Mouse (Mus musculus) NIH3T3 (cell line): ENCODE data around the gene Ift140.
A peak's percentile ranks its signal among the peaks of the same experiment; 100 is the strongest.

ENCODE experiments used
- DNase-seq: peaks from one replicate; pipeline ENCODE4 v3.0.0-alpha.2; 2012; ENCODE audit warnings: low read depth

The Ift140 gene

DNA sequence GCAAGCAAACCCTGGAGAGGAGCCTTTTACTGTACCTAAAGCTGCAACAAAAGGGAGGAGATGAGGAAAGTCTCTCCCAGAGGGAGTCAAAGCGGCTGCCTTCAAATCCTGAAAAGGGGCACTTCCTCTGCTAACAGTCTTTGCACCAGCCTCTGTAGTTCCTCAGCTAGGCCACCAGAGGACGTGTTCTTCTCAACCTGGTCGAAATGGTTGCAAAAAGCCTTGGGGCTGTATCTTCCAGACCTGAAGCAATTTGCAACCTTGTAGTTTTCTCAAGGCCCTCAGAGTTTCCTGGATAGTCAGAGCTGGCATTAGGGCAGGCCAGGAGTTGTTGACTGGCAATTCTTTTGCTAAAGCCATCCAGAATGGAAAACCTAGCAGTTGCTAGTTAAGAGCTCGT lies 101.4 kb downstream of the Ift140 start:
- DNase-seq, result peak; percentile 61

DNA sequence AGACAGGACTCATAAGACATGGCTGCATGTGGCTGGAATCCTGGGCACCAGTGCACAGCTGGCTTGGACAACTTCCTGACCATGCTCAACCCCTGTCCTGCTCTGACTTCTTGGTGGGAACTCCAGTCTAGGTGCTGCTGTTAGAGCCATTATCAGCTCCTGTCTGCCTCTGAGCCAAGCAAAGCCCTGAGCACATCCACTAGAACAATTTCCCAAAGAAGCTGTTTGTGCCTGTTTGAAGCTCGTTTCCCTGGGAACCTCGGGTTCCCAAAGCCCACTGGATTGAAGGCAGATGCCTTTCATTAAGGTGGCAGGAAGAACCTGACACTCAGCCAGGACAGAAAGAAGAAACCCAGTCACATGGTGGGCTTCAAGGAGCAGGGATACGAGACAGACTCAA lies 104.5 kb downstream of the Ift140 start, which contains the start of gene Ptx4:
TSS of gene Ptx4 (plus strand) at position 355 of the 400 bp plus-strand sequence.
- DNase-seq, result no peak

DNA sequence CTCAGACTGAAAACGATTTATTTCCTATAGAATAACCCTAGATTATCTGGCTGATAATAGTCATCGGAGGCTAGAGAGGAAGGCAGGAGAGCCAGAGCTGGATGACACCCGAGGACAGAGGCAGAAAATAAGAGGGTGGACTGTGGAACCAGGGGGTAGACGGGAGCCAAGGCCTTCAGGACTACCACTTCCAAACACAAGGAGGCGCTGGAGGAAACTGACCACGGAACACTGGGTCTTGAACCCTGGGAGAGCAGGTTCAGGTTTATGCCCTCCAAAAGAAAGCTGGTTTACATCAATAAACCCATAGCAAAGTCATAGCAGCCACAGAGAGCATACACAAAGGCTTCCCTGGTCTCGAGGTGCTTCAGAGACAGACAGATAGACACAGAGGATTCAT lies 108.1 kb downstream of the Ift140 start:
- peak; percentile 31 for DNase-seq

DNA sequence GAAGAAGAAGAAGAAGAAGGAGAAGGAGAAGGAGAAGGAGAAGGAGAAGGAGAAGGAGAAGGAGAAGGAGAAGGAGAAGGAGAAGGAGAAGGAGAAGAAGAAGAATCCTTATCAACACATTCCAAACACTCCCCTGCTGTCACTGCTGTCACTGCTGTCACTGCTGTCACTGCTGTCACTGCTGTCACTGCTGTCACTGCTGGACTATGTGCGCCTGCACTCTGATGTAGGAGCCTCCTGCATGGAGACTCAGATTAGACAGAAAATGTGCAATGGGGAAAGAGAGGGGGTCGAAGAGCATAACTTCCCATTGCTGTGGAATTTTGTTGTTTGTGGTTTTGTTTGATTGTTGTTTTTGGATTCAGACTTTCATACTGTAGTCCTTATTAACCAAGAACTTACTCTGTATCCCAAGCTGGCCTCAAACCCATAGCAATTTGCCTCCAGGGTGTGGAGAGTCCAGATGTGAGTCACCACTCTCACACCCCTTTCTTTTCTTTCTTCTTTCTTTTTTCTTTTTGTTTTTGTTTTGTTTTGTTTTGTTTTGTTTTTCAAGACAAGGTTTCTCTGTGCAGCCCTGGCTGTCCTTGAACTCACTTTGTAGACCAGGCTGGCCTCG lies 109.7 kb downstream of the Ift140 start:
- DNase-seq, result peak; percentile 55

DNA sequence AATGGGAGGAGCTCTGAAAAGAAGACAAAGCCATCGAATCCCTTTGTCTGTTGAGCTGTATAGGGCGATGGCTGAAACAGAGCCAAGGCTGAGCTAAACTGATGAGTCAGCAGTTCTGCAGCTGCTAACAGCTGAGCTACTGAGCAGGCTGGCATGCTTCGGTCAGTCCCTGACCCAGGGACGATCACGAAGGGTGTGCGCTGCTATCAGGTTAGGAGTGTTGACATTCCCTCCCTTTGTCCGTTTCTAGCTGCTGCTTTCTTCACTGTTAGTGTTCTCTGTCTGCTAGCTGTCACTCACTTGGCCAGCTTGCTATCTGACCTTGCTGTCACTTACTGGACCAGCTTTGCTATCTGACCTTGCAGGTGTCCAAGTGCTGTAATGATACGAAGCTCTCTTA lies 111.2 kb downstream of the Ift140 start:
- DNase-seq, result peak; percentile 65

DNA sequence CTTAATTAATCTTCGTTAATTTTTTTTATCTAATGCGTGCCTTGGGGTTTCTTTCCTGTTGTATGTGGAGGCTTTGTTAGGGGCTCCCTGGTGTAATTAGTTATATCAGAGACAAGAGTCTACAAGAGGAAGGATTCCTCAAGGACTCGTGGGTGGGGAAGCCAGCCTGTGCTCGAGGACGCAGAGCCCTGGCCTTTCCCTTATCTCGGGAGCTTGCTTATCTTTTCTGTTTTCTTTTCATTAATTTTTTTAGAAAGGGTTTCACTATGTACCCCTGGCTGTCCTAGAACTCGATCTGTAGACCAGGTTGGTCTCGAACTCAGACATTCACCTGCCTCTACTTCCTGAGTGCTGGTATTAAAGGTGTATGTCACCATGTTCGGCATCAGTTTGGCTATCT lies 111.8 kb downstream of the Ift140 start:
- no peak for DNase-seq

DNA sequence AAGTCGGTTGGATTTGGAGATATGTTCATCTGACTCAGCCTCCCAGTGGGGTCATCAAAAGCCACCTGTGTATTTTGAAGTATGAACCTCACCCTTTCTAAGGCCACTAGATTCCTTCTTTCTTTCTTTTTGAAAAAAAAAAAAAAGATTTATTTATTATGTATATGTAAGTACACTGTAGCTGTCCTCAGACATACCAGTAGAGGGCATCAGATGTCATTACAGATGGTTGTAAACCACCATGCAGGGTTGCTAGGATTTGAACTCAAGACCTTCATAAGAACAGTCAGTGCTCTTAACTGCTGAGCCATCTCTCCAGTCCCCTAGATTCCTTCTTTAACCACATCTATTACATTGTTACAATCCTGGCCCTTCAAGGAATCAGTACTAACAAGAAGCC lies 114.2 kb downstream of the Ift140 start:
- DNase-seq, result no peak

DNA sequence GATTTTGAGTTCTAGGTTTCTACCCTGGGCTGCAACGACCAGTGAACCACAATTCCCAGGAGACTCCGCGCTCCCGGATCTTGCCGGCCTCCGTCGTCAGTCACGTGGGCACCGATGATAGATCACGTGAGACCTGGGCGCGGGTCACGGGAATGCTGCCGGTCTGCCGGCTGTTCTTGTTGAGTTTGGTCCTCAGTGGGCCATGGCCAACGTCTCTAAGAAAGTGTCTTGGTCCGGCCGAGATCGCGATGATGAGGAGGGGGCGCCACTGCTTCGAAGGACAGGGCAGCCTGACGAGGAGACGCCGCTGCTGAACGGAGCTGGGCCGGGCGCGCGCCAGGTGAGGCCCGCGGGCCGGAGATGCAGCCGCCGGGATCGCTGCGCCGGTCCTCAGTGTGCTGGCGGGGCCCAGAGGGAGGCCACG lies 117.4 kb downstream of the Ift140 start, which contains the start of gene Clcn7:
TSS of gene Clcn7 (plus strand) at position 117 of the 424 bp plus-strand sequence.
- DNase-seq, result peak; percentile 98

DNA sequence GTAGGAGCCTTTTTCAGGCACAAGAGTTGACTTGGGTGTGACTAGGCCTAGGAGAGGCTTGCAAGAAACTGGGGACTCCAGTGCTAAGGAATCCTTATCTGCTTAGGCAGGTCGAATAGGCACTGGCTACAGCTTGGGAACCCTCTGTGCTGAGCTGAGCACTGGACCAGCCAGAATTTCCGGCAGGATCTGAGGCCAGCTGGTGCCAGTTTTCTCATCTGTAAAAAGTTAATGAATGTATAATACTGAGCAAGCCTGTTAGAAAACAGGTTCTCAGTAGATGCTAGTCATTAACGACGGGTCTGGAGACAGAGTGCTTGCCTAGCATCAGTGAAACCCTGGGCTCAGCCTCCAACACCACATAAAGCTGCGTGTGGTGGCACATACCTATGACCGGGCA lies 119.7 kb downstream of the Ift140 start:
- DNase-seq, result no peak

DNA sequence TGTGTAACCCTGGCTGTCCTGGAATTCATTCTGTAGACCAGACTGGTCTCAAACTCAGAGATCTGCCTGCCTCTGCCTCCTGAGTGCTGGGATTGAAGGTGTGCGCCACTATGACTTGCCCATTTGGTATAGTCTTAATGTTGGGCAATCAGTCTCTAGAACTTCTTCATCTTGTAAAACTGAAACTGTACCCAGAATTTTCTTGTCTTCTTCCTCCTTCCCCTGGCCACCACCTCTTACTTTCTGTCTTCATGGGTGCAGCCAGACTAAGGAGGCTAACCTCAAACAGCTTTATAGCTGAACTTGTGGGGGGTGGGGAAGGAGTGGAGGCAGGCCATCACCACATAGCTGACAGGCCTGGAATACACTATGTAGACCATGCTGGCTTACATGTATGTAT lies 122.9 kb downstream of the Ift140 start:
- no peak for DNase-seq

DNA sequence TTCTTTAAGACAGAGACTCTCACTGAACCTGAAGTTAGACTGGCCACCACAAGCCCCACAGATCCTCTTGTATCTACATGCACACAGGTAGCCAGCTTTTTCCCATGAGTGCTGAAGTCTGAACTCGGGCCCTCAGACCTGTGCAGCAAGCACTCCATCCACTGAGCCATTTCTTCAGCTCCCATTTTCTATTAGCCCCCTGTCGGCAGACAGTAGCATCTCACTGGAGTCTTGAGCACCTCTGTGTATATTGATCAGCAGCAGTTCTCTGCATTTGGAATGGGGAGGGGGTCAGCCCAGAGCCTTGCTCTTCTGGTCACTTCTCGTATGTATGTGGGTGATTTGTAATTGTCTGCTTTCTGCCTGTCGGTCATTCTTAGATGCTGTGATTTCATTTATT lies 124.1 kb downstream of the Ift140 start:
- DNase-seq, result peak; percentile 62
